Mouse (Mus musculus) left cerebral cortex, adult 11 months (tissue): ENCODE measurements around the gene Stac2.

ENCODE experiments used
- DNase-seq: peaks from one replicate; pipeline ENCODE4 v3.0.0; 2022; ENCODE audit warnings: low spot score

Gene Stac2

DNA sequence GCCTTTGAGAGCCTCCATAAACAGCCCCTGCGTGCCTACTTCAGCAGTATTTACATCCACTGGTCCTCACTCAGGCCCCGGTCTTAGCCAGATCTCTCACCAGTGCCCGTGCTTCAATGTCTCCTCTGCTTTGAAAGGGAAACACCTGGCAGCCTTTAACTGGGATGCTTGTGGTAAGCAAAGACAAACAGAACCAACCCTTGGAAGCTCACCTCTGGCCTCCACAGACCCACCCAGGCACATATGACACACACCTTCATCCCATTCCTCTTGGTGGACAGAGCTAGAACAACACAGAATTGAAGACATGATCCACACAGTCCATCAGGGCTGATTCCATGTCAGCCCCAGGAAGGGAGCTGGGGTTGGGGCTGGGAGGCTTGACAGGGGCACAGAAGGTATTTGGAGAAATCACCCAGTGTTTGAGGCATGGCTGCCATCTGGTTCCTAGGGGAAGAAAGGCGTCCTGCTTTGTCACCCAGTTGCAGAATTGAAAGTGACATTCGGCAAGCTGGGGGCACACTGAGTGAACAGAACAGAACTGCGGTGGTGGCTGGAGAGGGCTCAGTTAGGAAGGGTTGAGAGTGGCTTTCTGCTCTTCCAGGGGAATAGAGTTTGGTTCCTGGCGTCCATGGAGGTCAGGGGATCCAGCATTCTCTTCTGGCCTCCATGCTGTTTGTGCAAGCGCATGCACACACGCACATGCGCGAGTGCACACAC, 55.0 kb downstream of the Stac2 start:
- no peak for DNase-seq

DNA sequence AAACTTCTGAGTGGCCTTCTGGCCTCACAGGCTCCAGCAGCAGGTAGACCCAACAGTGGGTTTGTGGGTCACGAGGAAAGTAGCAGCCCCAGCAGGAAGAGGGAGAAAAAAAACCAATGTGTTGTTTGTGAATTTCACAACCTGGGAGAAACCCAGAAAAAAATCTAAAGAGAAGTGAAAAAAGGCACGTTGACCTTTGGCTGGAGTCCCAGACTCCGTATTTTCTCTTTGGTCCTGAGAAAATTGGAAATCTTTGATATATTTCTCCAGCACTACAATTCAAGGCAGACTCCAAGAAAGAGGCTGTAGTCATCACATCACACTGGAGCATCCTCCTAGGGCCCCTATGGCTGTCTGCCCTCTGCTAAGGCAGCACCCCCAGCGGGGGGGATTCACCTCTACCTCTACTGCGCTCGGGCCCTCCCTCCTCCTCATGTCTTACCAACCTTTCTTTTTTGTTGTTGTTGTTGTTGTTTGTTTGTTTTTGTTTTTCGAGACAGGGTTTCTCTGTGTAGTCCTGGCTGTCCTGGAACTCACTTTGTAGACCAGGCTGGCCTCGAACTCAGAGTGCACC, 55.8 kb downstream of the Stac2 start:
- no peak for DNase-seq

GRCm38 (mm10) chr11:97996691-97997090, 56.6 kb downstream of the Stac2 start:
- DNase-seq = no peak

DNA sequence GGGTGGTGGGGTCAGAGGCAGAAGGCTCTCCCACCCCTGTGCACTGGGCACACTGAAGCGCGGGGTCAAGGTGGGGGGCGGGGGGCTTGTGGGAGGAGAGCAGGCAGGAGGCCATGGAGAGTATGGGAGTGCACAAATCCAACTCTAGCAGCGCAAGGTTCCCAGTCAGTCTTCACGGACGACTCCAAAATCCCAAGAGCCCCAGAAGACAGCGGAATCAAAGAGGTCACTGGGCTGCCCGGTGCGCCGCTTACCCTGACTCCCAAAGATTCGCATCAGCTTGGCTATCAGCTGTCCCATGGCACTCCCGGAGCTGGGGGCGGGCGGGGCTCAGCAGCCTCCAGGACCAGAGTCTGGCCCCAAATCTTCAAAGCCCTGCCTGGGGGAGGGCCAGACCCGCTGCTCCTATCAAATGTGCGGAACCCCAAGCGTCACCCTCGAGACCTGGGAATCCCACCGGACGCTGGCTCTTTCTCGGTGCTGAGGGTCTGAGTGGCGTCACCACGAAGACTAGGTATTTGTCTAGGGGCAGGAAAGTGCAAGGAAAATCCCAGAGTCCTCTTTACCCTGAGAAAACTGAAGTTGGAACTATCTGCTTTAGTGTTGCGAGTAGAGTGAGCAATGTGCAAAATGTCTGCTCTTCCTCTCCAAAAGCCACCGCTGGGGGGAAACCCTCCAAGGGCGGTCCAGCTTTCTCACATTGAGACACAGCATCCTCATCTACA, 57.5 kb downstream of the Stac2 start, which contains the start of gene Arl5c:
TSS of gene Arl5c (minus strand) at position 618 of the 725 bp plus-strand sequence.
- no peak for DNase-seq

GRCm38 (mm10) chr11:97994539-97995100, 58.6 kb downstream of the Stac2 start:
- no peak for DNase-seq

DNA sequence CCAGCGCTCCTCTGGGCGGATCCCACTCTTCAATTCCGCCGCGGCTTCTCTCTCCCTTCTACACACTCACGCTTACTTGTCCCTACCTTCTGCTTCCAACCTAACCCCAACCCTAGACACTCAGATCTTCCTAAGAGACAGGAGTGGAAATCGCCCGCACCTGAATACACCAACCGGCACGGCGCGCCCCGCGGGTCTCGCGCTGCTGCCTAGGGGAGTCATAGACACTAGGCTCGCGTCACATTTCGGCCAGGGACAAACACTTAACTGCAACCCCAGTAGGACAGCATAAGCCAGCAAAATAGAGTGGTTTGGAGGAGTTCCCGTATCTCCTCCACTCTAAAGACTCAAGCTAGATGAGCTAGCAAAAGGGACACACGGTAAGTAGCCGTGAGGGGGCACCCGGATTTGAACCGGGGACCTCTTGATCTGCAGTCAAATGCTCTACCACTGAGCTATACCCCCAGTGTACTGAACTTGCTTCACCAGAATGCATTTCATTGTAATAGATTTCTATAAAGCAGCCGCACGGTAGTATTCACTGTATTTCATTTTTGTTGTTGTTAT, 64.6 kb downstream of the Stac2 start:
- peak; percentile 84 for DNase-seq

DNA sequence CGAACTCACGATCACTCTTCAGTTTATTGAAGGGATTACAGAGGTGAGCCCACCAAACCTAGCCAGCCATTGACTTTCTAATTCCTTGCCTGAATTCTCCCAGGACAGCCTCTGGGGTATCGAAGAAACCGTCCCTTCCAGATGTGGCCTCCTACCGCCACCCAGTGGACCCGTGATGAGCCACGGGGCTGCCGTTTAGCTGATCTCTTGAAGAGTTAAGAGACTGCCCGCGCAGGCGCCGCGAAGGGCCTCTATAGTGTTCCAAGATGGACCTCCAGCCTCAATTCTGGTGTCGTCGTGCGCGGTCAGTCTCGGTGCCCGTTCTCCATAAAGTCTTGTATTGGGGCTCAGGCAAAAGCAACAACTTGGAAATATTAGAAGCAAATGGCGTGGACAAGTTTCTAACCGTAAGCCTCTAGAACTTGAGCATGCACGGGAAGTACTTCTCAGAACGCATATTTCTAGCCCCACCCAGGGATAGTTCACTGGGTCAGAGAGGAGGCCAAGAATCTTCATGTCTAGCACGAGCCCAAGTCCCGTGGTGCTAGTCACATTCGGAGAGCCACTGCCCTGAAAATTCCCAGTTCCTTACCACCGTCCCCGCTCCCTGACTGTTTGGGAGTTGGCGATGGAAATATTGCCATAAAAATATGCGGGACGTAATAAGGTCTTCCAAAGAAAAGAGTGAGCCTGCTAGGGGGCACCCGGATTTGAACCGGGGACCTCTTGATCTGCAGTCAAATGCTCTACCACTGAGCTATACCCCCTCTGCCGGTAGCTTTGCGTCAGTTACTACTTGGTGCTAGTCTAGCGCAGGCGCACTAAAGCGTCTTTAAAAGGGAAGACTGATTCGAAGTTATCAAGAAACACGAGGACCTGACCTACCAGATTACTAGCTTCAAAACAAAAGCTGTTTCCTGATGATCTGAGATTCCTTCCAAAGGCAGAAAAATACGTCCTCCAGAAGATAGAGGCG, 65.4 kb downstream of the Stac2 start:
- peak; percentile 91 for DNase-seq

DNA sequence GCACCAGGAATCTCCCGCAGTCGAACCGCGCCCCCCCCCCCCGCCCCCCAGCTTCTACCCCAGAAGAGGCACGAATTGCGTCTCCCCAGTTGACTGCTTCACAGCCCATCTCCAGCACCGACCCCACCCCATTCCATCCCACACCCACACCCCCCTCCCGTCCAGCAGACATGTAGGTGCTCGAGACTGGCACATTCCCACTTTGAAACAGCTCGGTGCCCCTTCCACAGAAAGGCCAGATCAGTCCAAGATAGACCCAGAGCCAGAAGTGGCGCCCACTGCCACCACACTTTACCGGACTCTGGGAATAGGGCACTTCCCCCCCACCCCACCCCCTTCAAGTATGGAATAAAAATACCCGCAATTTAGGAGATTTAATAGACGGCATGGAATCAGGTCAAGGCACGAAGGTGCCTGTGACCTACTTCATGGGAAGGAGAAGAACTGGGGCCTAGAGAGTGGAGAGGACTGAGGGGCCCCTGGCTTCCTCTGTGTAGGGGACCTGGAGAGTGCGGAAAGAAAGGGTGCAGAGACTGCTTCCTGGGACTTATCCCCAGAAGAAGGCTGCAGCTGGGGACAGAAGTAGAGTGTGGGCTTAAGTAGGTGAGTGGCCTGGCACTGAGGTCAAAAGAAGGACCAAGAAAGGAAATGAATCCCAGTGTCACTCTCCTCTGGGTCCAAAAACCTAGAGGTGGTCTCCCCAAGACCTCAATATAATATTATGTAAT, 66.4 kb downstream of the Stac2 start:
- DNase-seq = no peak
